Mouse (Mus musculus): Measurements from ENCODE around the gene Tex2.

Gene Tex2

GRCm38 (mm10) chr11:106544133-106544532 is 69.1 kb downstream of the Tex2 start:
- no peak for DNase-seq (ENCODE audit: low spot score in 2 of 2)

- no peak for DNase-seq (ENCODE audit: low spot score in 2 of 2)
These were observed 70.2 kb downstream of the Tex2 start for GRCm38 (mm10) chr11:106543006-106543405.

GRCm38 (mm10) chr11:106542385-106542784 is 70.8 kb downstream of the Tex2 start:
- DNase-seq (ENCODE audit: low spot score in 2 of 2), result no peak

- DNase-seq (ENCODE audit: low spot score in 2 of 2), result no peak
These were observed 72.5 kb downstream of the Tex2 start for GRCm38 (mm10) chr11:106540506-106541268.

- peak; percentile 34 to 39 for DNase-seq (ENCODE audit: low spot score in 2 of 2)
These were observed 76.8 kb downstream of the Tex2 start for GRCm38 (mm10) chr11:106536253-106536912.

GRCm38 (mm10) chr11:106535660-106536252 is 77.5 kb downstream of the Tex2 start:
- DNase-seq (ENCODE audit: low spot score in 2 of 2), result no peak

GRCm38 (mm10) chr11:106532248-106532790 is 80.9 kb downstream of the Tex2 start:
- DNase-seq (ENCODE audit: low spot score in 2 of 2), result no peak

GRCm38 (mm10) chr11:106529786-106530185 is 83.4 kb downstream of the Tex2 start:
- DNase-seq (ENCODE audit: low spot score in 2 of 2), result no peak

GRCm38 (mm10) chr11:106529113-106529512 is 84.1 kb downstream of the Tex2 start:
- DNase-seq (ENCODE audit: low spot score in 2 of 2), result no peak

- no peak for DNase-seq (ENCODE audit: low spot score in 2 of 2)
These were observed 85.3 kb downstream of the Tex2 start for GRCm38 (mm10) chr11:106527926-106528325.

- DNase-seq (ENCODE audit: low spot score in 2 of 2), result no peak
These were observed 85.9 kb downstream of the Tex2 start for GRCm38 (mm10) chr11:106527147-106527821.

GRCm38 (mm10) chr11:106522538-106522937 is 90.7 kb downstream of the Tex2 start:
- DNase-seq (ENCODE audit: low spot score in 2 of 2), result no peak

GRCm38 (mm10) chr11:106521612-106522011 is 91.6 kb downstream of the Tex2 start:
- DNase-seq (ENCODE audit: low spot score in 2 of 2), result no peak

GRCm38 (mm10) chr11:106520404-106520803 is 92.8 kb downstream of the Tex2 start:
- no peak for DNase-seq (ENCODE audit: low spot score in 2 of 2)

GRCm38 (mm10) chr11:106519519-106519918 is 93.7 kb downstream of the Tex2 start:
- DNase-seq (ENCODE audit: low spot score in 2 of 2), result no peak

GRCm38 (mm10) chr11:106518391-106518790 is 94.8 kb downstream of the Tex2 start:
- no peak for DNase-seq (ENCODE audit: low spot score in 2 of 2)

- DNase-seq (ENCODE audit: low spot score in 2 of 2), result peak in 1 of 2 experiments; percentile 52
These were observed 98.0 kb downstream of the Tex2 start for GRCm38 (mm10) chr11:106515079-106515745.

- DNase-seq (ENCODE audit: low spot score in 2 of 2), result no peak
These were observed 98.8 kb downstream of the Tex2 start for GRCm38 (mm10) chr11:106514446-106514845.

GRCm38 (mm10) chr11:106513166-106513565 is 100.1 kb downstream of the Tex2 start:
- DNase-seq (ENCODE audit: low spot score in 2 of 2), result peak; percentile 67

- no peak for DNase-seq (ENCODE audit: low spot score in 2 of 2)
These were observed 101.2 kb downstream of the Tex2 start for GRCm38 (mm10) chr11:106512006-106512390.

- DNase-seq (ENCODE audit: low spot score in 2 of 2), result no peak
These were observed 101.8 kb downstream of the Tex2 start for GRCm38 (mm10) chr11:106511236-106512005.

Measured in right cerebral cortex, adult 2 months (tissue).